Mouse (Mus musculus): ENCODE results near the gene A930017K11Rik. TPM values are rescaled to one million over a fixed set of nuclear protein-coding genes. Genes with fewer than 3 reads are reported as not detected.

A930017K11Rik gene
- total and polyA plus RNA-seq, 3 experiments = not detected

- no peak overlapping the region for H3K4me2 ChIP-seq (ENCODE audit: insufficient read depth, low read depth, poor library complexity, severe bottlenecking)
- H3K36me3 ChIP-seq (replicated peaks in 1 of 2; ENCODE audit: control insufficient read depth in 1 of 2, insufficient read depth in 1 of 2, low read length in 1 of 2) = peaks cover 15 to 51% of the 10 kb centered on the region in 2 experiments
These were observed 15.3 kb upstream of the A930017K11Rik start for GRCm38 (mm10) chr17:25967652-25968051.

GRCm38 (mm10) chr17:25964271-25964670 is 11.9 kb upstream of the A930017K11Rik start:
- Histone ChIP-seq H3K4me1 (ENCODE audit: control insufficient read depth in 1 of 2, insufficient read depth in 2 of 2) (peaks cover 0 to 5% of the 10 kb centered on the region in 2 experiments; a peak in 1 of 4 replicates), H3K4me3 (replicated peaks in 1 of 3; ENCODE audit: low read depth in 2 of 3, low read length in 2 of 3, poor library complexity in 1 of 3) (no peak overlapping the region), H3K4me2 (ENCODE audit: insufficient read depth, low read depth, poor library complexity, severe bottlenecking) (no peak overlapping the region), H3K27ac (ENCODE audit: insufficient read depth, low read depth) (no peak overlapping the region), H3K9ac (ENCODE audit: insufficient read depth, low read depth) (no peak overlapping the region), H3K27me3 (replicated peaks) (no peaks in the 10 kb centered on the region), H3K79me2 (replicated peaks; ENCODE audit: control insufficient read depth, extremely low read depth, insufficient read depth, poor library complexity, severe bottlenecking) (no peaks in the 10 kb centered on the region), H3K9me3 (replicated peaks; ENCODE audit: low read length) (no peaks in the 10 kb centered on the region), H3K36me3 (replicated peaks in 1 of 2; ENCODE audit: control insufficient read depth in 1 of 2, insufficient read depth in 1 of 2, low read length in 1 of 2) (peaks cover 25 to 83% of the 10 kb centered on the region in 2 experiments)
- dilution Hi-C loops (cut with MboI; ENCODE audit: extremely low pct_ligation_motif_present, extremely low pct_unique_long_range_greater_than_20kb, low sequenced_read_pairs) = no loop called here
- TF ChIP-seq UBTF (IDR thresholded peaks at IDR 0.05; ENCODE audit: low read depth, low read length) (no peak), RCOR1 (conservative IDR thresholded peaks at IDR 0.05; ENCODE audit: low read depth, low read length) (no peak), USF2 (conservative IDR thresholded peaks at IDR 0.05; ENCODE audit: low read depth, low read length) (no peak), IRF4 (IDR thresholded peaks at IDR 0.05; ENCODE audit: low read depth, low read length) (no peak), CHD1 (IDR thresholded peaks at IDR 0.05; ENCODE audit: low read depth, low read length) (no peak), MXI1 (IDR thresholded peaks at IDR 0.05; ENCODE audit: low read depth, low read length) (no peak), E2F4 (IDR thresholded peaks at IDR 0.05; ENCODE audit: insufficient replicate concordance, low read depth, low read length) (no peak), GABPA (IDR thresholded peaks at IDR 0.05; ENCODE audit: insufficient replicate concordance, low read depth, low read length) (no peak), RAD21 (IDR thresholded peaks at IDR 0.05; ENCODE audit: low read depth, low read length) (no peak), ETS1 (conservative IDR thresholded peaks at IDR 0.05; ENCODE audit: low read depth, low read length) (no peak), HCFC1 (IDR thresholded peaks at IDR 0.05; ENCODE audit: low read depth, low read length) (no peak), POLR2AphosphoS2 (IDR thresholded peaks at IDR 0.05; ENCODE audit: low read depth, low read length) (no peak), KAT2A (IDR thresholded peaks at IDR 0.05; ENCODE audit: insufficient replicate concordance, low read length) (no peak), SIN3A (IDR thresholded peaks at IDR 0.05; ENCODE audit: low read length) (no peak), NRF1 (IDR thresholded peaks at IDR 0.05; ENCODE audit: low read depth, low read length) (no peak), CHD2 (IDR thresholded peaks at IDR 0.05; ENCODE audit: low read length) (no peak), MYC (IDR thresholded peaks at IDR 0.05; ENCODE audit: low read depth, low read length) (no peak)
- DNase-seq (ENCODE audit: extremely low read depth) = no peak
- in situ Hi-C loops (cut with MboI; ENCODE audit: low pct_ligation_motif_present, low pct_unique_long_range_greater_than_20kb, low sequenced_read_pairs) = no loop called here

More at GRCm38 (mm10) chr17:25967652-25968051, 15.3 kb upstream of the A930017K11Rik start:
- no peak for DNase-seq (ENCODE audit: extremely low read depth)
- H3K27me3 ChIP-seq (replicated peaks) = no peaks in the 10 kb centered on the region
- H3K4me3 ChIP-seq (replicated peaks in 1 of 3; ENCODE audit: low read depth in 2 of 3, low read length in 2 of 3, poor library complexity in 1 of 3) = no peak overlapping the region
- no peaks in the 10 kb centered on the region for H3K9me3 ChIP-seq (replicated peaks; ENCODE audit: low read length)
- H3K79me2 ChIP-seq (replicated peaks; ENCODE audit: control insufficient read depth, extremely low read depth, insufficient read depth, poor library complexity, severe bottlenecking) = no peaks in the 10 kb centered on the region
- no peak overlapping the region for H3K27ac ChIP-seq (ENCODE audit: insufficient read depth, low read depth)
- in situ Hi-C loops (cut with MboI; ENCODE audit: low pct_ligation_motif_present, low pct_unique_long_range_greater_than_20kb, low sequenced_read_pairs) = no loop called here
- H3K4me1 ChIP-seq (ENCODE audit: control insufficient read depth in 1 of 2, insufficient read depth in 2 of 2) = peaks cover 20 to 29% of the 10 kb centered on the region in 2 experiments
- TF ChIP-seq RAD21 (IDR thresholded peaks at IDR 0.05; ENCODE audit: low read depth, low read length) (no peak), ELF1 (IDR thresholded peaks at IDR 0.05; ENCODE audit: low read depth, low read length) (no peak), UBTF (IDR thresholded peaks at IDR 0.05; ENCODE audit: low read depth, low read length) (no peak), NELFE (IDR thresholded peaks at IDR 0.05; ENCODE audit: low read depth, low read length) (no peak), KAT2A (IDR thresholded peaks at IDR 0.05; ENCODE audit: insufficient replicate concordance, low read length) (no peak), EP300 (IDR thresholded peaks at IDR 0.05; ENCODE audit: low read length) (no peak), POLR2AphosphoS2 (IDR thresholded peaks at IDR 0.05; ENCODE audit: low read depth, low read length) (no peak), ZNF384 (IDR thresholded peaks at IDR 0.05; ENCODE audit: low read depth, low read length) (no peak), ETS1 (conservative IDR thresholded peaks at IDR 0.05; ENCODE audit: low read depth, low read length) (no peak), JUND (conservative IDR thresholded peaks at IDR 0.05; ENCODE audit: low read depth, low read length) (no peak), IRF4 (IDR thresholded peaks at IDR 0.05; ENCODE audit: low read depth, low read length) (no peak), MAX (IDR thresholded peaks at IDR 0.05; ENCODE audit: low read length) (no peak)
- dilution Hi-C loops (cut with MboI; ENCODE audit: extremely low pct_ligation_motif_present, extremely low pct_unique_long_range_greater_than_20kb, low sequenced_read_pairs) = no loop called here
- H3K9ac ChIP-seq (ENCODE audit: insufficient read depth, low read depth) = no peak overlapping the region

All from CH12.LX (cell line).